Mouse (Mus musculus): ENCODE results near the gene Rbm20.

The Rbm20 gene

DNA sequence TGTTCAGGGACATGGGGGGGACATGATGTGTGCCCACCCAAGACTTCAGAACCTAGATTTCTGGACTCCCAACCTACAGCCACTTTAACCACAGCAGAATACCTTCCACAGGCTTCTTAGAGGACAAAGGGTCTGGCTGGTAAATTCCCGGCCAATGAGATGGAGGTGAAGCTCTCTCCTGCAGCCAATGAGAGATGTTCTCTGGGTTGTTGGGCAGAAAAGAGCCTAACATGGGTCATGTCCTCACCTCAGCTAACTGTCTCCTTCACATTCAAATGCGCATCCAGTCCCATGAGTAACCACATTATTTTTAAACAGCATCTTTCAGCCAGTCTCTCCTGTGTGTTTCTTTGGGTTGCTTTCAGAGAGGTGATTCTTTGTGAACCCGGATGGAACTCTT is 5.7 kb upstream of the Rbm20 start:
- in situ Hi-C loops (cut with MboI) = no loop called here

DNA sequence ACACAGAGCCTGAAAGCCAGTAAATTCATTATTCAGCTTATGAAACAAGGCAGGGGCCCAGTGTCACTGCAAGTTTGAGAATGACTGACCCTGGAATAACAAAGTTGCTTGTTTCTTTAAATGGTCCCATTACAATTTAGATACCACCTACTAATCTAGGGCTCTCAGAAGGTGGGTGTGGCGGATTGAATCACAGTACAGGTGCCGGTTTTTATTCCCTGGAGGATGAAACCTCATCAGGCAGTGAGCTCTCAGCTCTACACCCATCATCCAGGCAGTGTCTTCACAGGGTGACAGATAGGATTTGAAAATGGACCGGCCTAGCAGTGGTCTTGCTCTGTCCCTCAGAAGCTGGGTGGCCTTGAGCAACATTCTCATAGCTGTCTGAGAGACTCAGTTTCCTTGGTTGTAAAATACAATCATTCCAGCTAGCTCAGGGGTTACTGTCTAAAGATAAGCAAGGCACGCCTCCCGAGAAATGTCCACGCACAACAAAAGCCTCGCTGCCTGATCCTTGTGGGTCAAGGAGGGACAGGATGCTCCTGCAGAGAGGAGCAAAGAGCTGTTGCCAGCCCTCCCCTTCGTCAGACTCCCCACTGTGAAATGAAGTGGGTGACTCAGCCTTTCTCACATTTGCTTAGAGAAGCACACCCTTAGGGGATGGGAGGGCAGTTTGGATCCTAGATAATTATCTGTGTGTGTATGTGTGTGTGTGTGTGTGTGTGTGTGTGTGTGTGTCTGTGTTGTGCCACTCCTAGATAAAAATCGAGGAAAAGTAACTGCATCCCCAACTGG is 2.8 kb upstream of the Rbm20 start:
- in situ Hi-C loops (cut with MboI) = no loop called here

DNA sequence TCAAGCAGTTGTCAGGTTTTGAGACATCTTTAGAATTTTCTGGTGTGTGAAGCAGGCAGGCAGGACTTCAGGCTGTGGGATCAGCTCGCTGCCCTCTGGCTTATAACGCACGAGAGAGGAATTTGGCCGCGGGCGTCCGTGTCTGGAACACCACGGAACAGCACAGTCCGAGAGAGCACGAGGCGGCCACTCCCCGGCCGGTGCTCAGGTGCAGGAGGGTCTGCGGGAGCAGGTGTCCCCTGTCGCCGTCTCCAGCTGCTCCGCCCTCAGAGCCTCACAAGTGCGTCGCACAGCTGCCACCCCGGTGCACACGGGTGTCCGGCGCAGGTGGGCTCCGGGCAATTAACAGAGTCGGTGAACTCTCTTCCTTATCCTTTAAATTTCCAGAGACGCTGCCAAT is 878 bp upstream of the Rbm20 start:
- in situ Hi-C loops (cut with MboI) = no loop called here

DNA sequence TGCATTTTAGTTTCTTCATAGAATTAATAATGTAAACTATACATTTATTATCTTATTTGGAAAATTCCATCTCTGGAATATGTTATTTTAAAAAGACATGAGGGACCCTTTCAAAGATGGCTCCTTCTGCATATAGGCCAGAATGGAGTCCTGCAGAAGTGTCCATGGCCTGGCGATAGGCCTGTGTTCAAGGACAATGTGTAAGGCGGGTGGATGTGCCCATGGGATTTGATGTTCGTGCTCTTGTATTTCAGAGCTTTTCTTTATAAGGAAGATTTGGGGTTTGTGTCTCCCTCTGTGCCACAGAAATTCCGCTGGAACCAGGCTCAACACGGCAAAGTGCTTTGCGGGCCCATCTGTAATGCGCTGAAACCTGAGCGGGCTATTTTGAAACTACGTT is 2.1 kb downstream of the Rbm20 start:
- in situ Hi-C loops (cut with MboI) = no loop called here

DNA sequence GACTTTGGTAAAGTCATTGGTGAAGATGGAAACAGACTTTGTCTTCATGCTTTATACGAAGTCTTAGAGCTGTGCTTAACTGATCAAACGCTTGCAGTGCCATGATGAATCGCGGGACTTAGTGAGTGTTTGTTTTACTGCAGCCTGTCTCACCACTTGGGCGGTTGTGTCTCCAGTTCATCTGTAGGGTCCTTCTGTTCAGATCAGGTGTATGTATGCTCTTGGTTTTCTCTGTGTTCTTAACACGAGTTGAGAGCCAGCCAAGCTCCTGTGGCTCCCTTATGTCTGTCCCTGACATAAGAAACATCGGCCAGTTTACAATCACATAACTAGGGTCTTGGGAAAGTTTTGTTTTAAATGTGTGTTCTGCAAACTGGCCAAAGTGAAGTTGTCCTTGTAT is 2.9 kb downstream of the Rbm20 start:
- in situ Hi-C loops (cut with MboI) = no loop called here

DNA sequence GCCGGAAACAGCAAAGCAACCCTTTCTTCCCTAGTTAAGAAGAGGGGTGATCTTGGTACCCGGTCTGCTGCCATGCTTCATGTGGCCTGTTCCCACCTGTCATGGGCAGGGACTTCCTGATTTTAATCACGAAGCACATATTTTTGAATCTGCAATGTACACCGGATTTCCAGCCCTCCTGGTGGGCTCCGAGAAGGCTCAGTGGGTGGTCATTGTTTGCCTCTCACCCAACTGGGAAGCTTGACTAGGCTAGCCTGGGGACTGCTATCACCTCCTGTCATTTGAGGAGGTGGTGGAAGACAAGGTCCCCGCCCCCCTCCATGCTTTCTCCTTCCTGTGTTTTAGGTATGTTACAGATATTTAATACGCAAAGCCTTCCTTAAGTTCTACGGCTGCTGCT is 5.3 kb downstream of the Rbm20 start:
- in situ Hi-C loops (cut with MboI) = no loop called here

DNA sequence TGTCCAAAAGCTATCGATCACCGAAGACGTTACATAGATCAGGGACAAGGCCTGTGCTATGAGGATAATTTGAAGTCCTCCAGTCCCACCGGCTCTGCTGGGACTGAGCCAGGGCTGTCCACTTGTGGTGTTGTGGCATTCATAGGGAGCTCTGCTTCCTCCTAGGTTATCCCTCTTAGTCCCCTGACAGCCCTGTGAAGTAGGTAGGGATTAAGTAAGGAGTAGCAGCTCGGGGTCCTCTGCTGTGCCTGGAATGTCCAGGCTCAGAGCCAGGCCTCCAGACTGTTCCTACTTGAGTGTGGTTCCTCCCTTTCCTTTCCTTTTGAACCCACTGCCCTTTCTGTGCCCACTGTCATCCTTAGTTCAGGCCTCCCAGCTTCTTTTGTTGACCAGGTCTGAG is 10.5 kb downstream of the Rbm20 start:
- in situ Hi-C loops (cut with MboI) = no loop called here

DNA sequence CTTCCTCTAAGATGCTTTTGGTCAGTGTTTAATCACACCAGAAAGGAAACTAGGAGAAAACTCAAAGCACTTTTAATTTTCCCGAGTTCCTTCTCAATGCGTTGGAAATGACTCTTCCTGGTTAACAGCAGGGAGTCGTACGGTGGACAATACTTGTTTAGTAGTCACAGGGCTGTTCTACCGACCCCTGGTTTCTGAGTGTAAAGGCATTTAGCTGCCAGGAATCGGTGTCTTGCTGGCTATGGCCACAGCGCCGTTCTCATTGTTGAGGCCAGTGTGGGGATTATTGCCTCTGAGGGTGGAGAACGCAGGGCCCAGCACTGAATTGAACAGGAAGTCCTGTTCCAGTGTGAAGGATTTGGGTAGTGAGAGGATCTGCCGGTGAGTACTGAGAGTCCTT is 13.7 kb downstream of the Rbm20 start:
- in situ Hi-C loops (cut with MboI) = no loop called here

DNA sequence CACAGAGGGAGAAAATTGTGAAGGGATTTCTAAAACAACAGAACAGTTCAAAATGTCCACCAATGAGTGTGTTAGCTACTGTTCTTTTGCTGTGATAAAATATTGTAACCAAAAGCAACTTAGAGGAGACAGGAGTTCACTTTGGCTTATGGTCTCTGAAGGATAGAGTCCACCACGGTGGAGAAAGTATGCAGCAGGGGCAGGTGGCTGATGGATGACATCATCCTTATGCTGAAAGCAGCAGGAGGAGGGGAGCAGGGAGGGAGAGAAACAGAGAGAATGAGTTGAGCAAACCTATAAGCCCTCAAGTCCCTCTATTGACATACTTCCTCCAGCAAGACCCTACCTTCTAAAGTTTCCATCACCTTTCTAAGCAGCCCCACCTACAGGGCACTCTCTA is 16.9 kb downstream of the Rbm20 start:
- in situ Hi-C loops (cut with MboI) = no loop called here

DNA sequence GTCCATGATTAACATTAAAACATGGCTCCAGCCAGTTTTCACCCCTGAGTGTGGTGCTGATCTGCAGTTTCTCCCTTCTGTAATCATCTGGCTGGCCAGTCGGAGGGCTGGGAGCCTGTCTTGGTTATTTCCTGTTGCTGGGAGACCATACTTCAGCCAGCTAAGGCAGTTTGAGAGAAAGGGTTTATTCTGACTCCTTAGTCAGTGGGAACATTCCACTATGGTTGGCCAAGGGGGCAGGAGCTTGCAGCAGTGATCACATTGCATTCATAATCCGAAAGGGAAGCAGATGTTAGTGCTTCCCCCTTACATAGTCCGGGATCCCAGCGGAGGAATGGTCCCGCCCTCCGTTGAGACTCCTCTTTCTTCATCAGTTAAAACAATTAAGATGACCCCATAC is 19.0 kb downstream of the Rbm20 start:
- in situ Hi-C loops (cut with MboI) = no loop called here

DNA sequence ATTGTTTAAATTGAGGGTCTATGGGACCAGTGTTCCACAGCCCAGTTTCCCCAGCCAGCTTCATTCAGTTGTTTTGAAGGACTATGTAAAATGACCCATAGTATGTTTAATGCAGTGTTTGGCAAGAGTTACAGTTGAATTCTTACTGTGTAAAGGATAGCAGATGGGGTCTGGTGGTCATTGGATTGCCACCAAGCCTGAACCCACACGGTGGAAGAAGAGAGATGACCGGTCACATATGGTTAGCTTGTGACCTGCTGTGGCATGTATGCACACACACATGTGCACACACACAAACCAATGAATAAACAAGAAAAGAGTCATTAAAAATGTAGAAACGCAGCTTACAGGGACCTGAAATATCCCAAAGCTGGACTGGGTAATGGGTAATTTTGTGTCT is 19.5 kb downstream of the Rbm20 start:
- in situ Hi-C loops (cut with MboI) = no loop called here

DNA sequence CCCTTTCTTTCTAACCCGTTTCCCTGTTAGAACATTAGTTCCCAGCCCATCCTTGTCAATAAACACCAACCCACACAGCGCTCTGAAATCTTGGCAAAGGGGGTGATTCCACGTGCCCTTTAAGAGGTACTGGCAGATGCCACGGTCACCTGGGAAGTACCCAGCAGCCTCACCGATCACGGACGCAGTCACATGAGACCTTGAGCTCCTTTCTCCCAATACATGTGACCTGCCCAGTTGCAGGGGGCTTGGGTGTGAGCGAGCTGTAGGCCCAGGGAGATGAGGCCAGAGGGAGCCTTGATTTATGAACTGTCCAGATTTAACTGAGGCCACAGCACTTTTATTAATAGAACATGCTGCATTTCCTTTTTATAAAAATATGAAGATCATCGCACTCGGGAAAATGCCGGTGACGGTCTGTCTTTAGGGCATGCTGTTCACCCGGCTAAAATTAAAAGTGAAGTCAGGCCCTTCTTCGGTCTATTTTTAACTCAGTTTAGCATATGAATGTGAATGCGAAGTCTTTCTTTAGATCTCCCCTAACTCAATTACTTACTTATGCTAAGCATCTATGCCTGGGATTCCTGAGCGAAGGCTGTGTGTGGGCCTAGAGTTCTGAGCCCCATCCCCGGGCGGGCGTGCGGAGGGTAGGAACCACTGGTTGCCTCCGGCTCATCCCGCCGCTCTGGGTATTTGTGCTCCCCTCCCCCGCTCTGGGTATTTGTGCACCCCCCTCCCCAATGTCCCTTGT is 20.4 kb downstream of the Rbm20 start:
- in situ Hi-C loops (cut with MboI) = no loop called here

DNA sequence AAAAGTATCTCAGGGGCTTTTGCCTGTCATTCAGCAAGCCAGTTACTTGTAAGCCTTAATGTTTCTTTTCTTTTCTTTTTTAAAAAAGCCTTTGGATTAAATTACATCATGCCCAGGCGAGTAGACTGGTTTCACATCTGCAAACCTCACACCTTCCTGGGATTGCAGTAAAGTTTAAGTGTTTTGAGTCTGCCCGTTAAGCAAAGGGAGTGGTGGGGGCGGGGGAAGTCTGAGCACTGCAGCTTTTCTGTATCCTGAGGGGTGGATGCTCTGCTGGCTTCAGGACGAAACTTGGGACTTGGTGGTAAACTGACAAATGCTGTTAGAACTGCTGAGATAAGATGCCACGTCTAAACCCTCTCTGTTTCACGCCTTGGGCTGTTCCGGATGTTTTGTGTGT is 22.6 kb downstream of the Rbm20 start:
- in situ Hi-C loops (cut with MboI) = no loop called here

DNA sequence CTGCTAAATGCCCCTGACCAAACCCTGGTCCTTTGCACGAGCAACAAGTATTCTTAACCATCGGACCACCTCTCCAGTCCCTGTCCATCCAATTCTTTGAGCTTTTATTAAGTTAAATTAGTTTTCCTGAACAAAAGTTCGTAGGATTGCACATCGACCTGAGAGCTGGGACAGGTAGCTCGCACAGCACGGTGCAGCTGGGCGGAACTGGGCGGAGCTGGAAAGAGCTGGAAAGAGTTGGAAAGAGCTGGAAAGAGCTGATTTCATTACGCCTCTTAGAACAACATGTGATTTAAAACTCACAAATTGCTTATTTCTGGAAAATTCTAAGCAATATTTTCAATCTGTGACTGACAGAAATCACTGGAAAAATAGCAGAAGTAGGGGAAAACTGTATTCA is 24.3 kb downstream of the Rbm20 start:
- in situ Hi-C loops (cut with MboI) = no loop called here

DNA sequence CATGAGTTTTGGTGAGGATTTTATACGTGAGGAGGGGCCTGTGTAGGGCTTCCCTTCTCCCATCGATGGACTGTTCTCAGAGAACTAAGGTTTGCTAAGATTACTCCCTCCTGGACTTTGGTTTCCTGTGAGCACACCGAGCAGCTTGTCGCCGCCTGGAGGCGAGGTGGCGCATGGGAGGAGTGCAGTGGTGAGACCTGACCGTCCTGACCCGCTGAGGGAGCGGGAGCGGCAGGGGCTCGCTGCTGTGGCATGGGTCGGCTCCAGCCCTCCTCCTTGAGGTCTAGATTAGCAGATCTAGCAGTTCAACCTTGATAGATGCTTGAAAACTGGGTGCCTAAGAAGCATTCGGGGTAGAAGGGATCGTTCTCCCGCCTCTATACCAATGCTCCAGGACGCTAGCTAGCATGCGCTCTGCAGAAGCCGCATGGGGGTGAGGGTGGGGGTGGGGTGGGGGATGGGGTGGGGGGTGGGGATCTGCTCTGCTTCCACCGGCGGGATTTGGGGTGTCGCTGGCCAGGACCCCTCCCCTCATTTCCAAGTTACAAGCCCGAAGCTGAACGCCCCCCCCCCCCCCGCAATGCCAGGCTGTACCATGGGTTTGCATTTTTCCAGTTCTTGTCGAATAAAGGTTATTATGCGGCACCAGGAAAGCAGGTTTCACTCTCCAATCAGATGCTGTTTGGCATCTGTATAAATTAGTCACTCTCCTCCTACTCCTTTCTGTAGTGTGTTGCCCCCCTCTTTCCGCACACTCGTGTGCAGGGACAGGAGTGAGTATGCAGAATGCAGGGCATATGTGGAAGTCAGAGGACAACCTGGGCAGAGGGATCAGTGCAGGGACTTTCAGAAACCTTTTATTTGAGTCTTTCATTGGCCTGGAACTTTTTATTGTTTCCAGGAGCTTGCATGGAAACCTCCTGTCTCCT is 28.1 kb downstream of the Rbm20 start:
- in situ Hi-C loops (cut with MboI) = no loop called here

DNA sequence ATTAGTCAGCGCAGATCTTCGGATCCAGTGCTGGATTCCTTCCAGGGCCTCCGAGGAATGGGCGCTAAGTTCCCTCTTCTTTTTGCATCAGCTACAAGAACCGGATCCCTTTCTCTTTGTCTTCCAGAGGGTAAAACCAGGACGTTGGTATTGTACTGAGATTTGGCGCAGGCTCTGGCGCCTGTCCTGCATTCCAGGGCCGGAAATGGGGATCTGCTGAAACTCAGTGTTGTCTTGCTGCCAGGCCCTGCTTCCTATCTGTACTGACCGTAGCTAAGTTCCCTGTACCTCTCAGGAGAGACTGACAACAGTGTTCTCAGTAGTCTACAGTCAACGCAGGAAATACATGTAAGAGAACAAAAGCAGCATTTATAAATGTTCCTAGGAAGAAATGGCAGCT is 31.3 kb downstream of the Rbm20 start:
- in situ Hi-C loops (cut with MboI) = no loop called here

DNA sequence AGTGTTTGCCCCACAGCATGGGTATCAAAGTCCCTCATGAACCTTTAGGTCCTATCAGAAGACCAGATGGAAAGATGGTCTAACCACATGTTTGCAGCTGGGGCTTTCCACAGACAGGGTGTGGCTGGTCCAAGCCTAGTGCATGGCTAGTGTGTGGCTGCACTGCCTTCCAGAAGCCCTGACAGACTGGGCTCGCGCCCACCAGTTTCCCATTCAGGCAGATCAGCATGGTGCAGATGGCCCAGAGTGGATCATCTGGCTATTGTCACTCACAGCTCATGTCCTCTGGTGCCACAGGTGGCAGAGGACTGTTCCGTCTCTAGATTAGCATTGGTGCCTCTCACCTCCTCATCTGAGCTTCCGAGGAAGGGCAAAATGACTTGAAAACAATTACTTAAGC is 33.8 kb downstream of the Rbm20 start:
- in situ Hi-C loops (cut with MboI) = no loop called here

DNA sequence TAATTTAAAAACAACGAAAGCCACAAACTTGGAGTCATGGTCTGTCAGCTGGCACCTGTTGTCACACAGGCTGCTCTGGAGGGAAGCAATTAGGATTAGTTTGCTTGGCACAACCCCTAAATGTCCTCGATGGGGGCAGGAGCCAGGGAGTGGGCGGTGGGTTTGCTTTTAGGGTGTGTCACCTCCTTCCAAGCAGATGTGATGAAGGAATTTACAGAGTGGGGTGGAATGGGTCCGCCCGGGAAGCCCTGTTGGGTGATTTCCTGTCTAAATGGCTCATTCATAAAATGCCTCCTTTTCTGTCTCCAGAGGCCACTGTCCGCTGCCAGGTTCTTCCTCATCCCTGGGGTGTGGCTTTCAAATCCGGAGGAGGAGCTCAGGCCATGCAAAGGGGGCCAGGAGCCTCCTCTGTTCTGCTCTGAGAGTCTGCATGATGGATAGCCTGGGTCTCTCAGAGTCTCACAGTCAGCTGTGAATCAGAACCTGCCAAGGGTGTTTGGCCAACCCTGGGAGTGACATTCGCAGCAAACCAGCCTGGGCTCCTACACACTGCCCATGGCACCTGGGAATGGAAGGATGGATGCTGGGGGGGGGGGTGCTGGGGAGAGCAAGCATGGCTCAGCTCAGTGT is 34.3 kb downstream of the Rbm20 start:
- in situ Hi-C loops (cut with MboI) = no loop called here

DNA sequence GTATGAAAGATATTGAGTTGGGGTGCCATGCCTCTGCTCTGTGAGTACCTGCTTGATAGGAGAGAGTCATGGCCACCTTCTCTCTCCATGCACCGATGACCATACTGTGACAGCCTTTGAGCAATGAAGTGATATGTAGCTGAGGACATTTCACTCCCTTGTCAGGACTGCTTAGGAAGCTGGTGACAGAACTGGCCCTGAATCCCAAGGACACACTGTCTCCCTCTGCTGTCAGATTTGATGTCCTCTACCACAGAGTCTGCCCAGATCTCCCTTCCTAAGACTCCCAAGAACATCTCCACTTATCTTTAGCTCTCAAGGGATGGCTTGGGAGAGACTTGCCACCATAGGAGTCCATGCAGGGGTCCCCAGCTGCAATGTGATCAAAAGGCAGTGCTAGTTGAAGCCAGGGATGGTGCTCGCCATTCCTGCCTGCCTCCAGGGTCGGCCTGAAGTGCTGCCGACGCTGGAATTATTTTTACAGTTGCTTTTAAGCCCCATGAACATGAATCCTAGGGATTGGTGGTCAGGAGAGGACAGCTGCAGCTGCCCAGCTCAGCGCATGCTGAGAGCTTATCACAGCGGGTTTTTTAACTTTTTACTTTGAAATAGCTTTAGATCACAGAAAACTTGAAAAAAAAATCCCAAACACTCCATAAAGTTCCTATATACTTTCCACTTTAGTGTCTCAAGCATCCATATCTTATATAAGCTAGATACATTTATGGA is 35.4 kb downstream of the Rbm20 start:
- in situ Hi-C loops (cut with MboI) = no loop called here

DNA sequence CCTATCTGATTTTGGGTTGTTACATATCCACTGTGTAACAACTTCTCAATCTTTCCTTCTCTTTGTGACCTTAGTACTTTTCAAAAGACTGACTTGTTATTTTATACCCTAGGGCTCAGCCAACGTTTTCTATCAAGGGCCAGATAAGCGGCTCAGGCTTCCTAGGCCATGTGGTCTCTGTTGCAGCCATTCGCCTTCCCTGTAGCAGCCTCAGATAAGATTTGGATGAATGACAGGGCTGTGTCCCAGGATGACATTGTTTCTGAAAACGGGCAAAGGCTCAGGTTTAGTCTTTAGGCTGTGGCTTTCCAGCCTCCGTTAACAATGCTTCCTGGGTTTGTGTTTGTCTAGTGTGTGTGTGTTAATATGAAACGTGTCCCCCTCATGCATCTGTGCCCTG is 36.3 kb downstream of the Rbm20 start:
- in situ Hi-C loops (cut with MboI) = no loop called here

DNA sequence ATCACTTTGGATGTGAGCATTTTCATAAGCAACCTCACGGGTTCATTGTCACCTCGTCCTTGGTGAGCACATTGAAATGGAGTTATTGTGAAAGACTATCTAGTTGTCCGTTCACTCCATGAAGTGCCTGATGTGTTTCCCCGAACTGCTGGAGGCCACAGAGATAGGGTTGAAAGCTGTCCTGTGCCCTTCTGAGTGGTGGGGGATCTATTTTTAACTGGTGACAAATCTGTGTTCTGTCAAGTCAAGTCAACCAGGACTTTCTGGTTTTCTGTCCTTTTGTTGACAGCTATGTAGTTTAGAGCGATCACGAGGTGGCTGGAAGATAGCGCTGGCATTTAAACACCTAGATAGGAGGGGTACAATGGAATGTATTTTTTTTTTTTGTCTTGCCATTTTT is 39.4 kb downstream of the Rbm20 start:
- in situ Hi-C loops (cut with MboI) = no loop called here

Data from mature B cell (primary cell).